Mouse (Mus musculus): ENCODE results near the gene Jkamp. TPM values are rescaled to one million over a fixed set of nuclear protein-coding genes. Genes with fewer than 3 reads are reported as not detected.

Jkamp gene
- polyA plus RNA-seq, 1 experiment from 2014 or later = 53.7 TPM

GRCm38 (mm10) chr12:72081961-72082360 lies 3.4 kb upstream of the Jkamp start:
- Histone ChIP-seq H3K9me3 (ENCODE audit: control insufficient read depth, low read length) (no peaks in the 10 kb centered on the region), H3K4me2 (ENCODE audit: low read depth, severe bottlenecking) (no peak overlapping the region), H3K27me3 (ENCODE audit: control insufficient read depth, insufficient read depth, low read length) (no peaks in the 10 kb centered on the region), H3K9ac (ENCODE audit: low read length) (no peak overlapping the region), H3K4me3 (ENCODE audit: low read depth, low read length) (no peak overlapping the region), H3K36me3 (ENCODE audit: control insufficient read depth, insufficient read depth, low read length) (no peaks in the 10 kb centered on the region), H3K4me1 (ENCODE audit: control insufficient read depth, insufficient read depth, low read length) (peaks cover 7% of the 10 kb centered on the region; the same call in 1 of the 2 replicates), H3K27ac (replicated peaks; ENCODE audit: low read depth, low read length) (no peak overlapping the region)
- DNase-seq (ENCODE audit: low spot score) = no peak
- 80% methylated on average over 3 of the region's 3 CpGs for WGBS
- no peak for ATAC-seq (ENCODE audit: insufficient number of reproducible peaks, low FRiP score, low TSS enrichment, low read depth)

DNA sequence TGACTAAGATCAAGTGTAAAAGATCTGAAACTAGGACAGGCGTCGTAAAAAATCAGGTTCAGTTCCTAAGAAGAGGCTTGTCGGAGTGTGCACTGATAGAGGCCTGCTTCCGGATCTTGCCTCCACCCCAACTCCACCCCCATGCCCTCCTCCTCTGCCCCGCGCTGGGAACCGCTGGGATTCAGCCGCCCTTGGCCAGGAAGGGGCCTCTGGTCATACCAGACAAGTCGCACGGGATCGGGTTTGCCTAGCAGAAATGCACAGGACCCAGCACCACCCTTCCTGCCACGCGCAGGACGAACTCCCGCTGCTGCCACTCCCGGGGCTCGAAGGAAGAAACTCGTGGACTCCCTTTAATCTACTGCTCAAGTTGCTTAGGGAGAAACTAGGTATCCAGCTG lies 3.0 kb upstream of the Jkamp start:
- H3K4me1 ChIP-seq (ENCODE audit: control insufficient read depth, insufficient read depth, low read length) = peaks cover 7% of the 10 kb centered on the region; the same call in 1 of the 2 replicates
- ATAC-seq (ENCODE audit: insufficient number of reproducible peaks, low FRiP score, low TSS enrichment, low read depth) (no peak), DNase-seq (ENCODE audit: low spot score) (peak; percentile 40)
- no peaks in the 10 kb centered on the region for H3K36me3 ChIP-seq (ENCODE audit: control insufficient read depth, insufficient read depth, low read length)
- H3K27ac ChIP-seq (replicated peaks; ENCODE audit: low read depth, low read length) = no peak overlapping the region
- H3K4me3 ChIP-seq (ENCODE audit: low read depth, low read length) = no peak overlapping the region
- H3K4me2 ChIP-seq (ENCODE audit: low read depth, severe bottlenecking) = 0 out of 2 replicates have a peak overlapping the region, but pooled peaks have one; percentile 4
- no peak overlapping the region for H3K9ac ChIP-seq (ENCODE audit: low read length)
- 31% methylated on average over 18 of the region's 18 CpGs for WGBS
- no peaks in the 10 kb centered on the region for H3K27me3 ChIP-seq (ENCODE audit: control insufficient read depth, insufficient read depth, low read length)
- H3K9me3 ChIP-seq (ENCODE audit: control insufficient read depth, low read length) = no peaks in the 10 kb centered on the region

- H3K4me3 ChIP-seq (ENCODE audit: low read depth, low read length) = no peak overlapping the region
- DNase-seq (ENCODE audit: low spot score) (no peak), ATAC-seq (ENCODE audit: insufficient number of reproducible peaks, low FRiP score, low TSS enrichment, low read depth) (no peak)
- H3K9me3 ChIP-seq (ENCODE audit: control insufficient read depth, low read length) = no peaks in the 10 kb centered on the region
- H3K9ac ChIP-seq (ENCODE audit: low read length) = no peak overlapping the region
- H3K4me1 ChIP-seq (ENCODE audit: control insufficient read depth, insufficient read depth, low read length) = peaks cover 7% of the 10 kb centered on the region; the same call in 1 of the 2 replicates
- H3K27me3 ChIP-seq (ENCODE audit: control insufficient read depth, insufficient read depth, low read length) = no peaks in the 10 kb centered on the region
- no peak overlapping the region for H3K4me2 ChIP-seq (ENCODE audit: low read depth, severe bottlenecking)
- no peaks in the 10 kb centered on the region for H3K36me3 ChIP-seq (ENCODE audit: control insufficient read depth, insufficient read depth, low read length)
- H3K27ac ChIP-seq (replicated peaks; ENCODE audit: low read depth, low read length) = no peak overlapping the region
- 90% methylated on average over 9 of the region's 9 CpGs for WGBS
Observed at GRCm38 (mm10) chr12:72083265-72083664, 2.1 kb upstream of the Jkamp start.

DNA sequence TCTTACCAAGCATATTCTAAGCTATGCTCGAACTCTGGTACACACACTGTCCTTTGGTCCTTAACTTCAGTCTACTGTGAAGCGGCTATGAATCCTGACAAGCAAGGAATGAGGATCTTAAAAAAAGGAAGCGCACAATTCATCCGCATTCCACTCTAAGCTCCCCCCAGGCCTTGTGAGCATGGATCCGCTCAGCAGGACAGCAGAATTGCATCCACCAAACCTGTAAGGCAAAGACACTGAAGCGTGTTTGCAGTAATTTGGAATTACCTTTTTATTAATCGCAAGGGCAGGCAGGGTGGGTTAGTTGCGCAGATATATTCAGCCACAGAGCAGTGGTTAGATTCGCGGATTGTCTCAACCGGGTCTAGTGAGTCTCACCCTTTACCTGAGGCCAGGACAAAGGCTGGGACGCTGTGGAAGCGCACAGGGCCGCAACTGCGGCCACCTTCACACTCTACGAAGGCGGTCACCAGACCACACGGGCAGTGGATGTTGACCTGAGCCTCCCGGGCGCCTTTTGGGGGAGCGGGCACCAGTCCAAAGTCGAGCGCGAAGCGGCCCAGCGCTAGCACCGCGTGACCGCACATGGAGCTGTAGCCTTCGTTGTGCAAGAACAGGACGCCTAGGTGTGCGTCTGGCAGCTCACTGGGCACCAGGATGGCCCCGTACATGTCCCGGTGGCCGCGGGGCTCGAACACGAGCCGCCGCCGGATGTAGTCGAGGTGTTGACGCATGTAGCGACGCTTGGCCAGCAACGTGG lies 947 bp upstream of the Jkamp start:
- peak overlapping the region; percentile 45; the same call in 1 of the 2 replicates for H3K27ac ChIP-seq (replicated peaks; ENCODE audit: low read depth, low read length)
- ATAC-seq (ENCODE audit: insufficient number of reproducible peaks, low FRiP score, low TSS enrichment, low read depth) (peak; percentile 4; the same call in 1 of the 2 replicates), DNase-seq (ENCODE audit: low spot score) (no peak)
- WGBS = 6% methylated on average over 46 of the region's 46 CpGs
- H3K27me3 ChIP-seq (ENCODE audit: control insufficient read depth, insufficient read depth, low read length) = no peaks in the 10 kb centered on the region
- peak overlapping the region; percentile 78 for H3K9ac ChIP-seq (ENCODE audit: low read length)
- peaks cover 7% of the 10 kb centered on the region; the same call in 1 of the 2 replicates for H3K4me1 ChIP-seq (ENCODE audit: control insufficient read depth, insufficient read depth, low read length)
- H3K9me3 ChIP-seq (ENCODE audit: control insufficient read depth, low read length) = no peaks in the 10 kb centered on the region
- H3K36me3 ChIP-seq (ENCODE audit: control insufficient read depth, insufficient read depth, low read length) = no peaks in the 10 kb centered on the region
- H3K4me3 ChIP-seq (ENCODE audit: low read depth, low read length) = peak overlapping the region; percentile 73
- H3K4me2 ChIP-seq (ENCODE audit: low read depth, severe bottlenecking) = peak overlapping the region; percentile 92

- Histone ChIP-seq H3K9ac (ENCODE audit: low read length) (peak overlapping the region; percentile 78), H3K36me3 (ENCODE audit: control insufficient read depth, insufficient read depth, low read length) (no peaks in the 10 kb centered on the region), H3K4me1 (ENCODE audit: control insufficient read depth, insufficient read depth, low read length) (peaks cover 7% of the 10 kb centered on the region; the same call in 1 of the 2 replicates), H3K4me2 (ENCODE audit: low read depth, severe bottlenecking) (peak overlapping the region; percentile 92), H3K27me3 (ENCODE audit: control insufficient read depth, insufficient read depth, low read length) (no peaks in the 10 kb centered on the region), H3K27ac (replicated peaks; ENCODE audit: low read depth, low read length) (peak overlapping the region; percentile 45; the same call in 1 of the 2 replicates), H3K4me3 (ENCODE audit: low read depth, low read length) (peak overlapping the region; percentile 73), H3K9me3 (ENCODE audit: control insufficient read depth, low read length) (no peaks in the 10 kb centered on the region)
- 1% methylated on average over 31 of the region's 31 CpGs for WGBS
- DNase-seq (ENCODE audit: low spot score) = no peak
- ATAC-seq (ENCODE audit: insufficient number of reproducible peaks, low FRiP score, low TSS enrichment, low read depth) = peak; percentile 51; the same call in 1 of the 2 replicates
Observed at GRCm38 (mm10) chr12:72085024-72085328, 413 bp upstream of the Jkamp start.

GRCm38 (mm10) chr12:72086166-72086825 lies 907 bp downstream of the Jkamp start:
- DNase-seq (ENCODE audit: low spot score) = no peak
- Histone ChIP-seq H3K4me3 (ENCODE audit: low read depth, low read length) (peak overlapping the region; percentile 73), H3K4me1 (ENCODE audit: control insufficient read depth, insufficient read depth, low read length) (peaks cover 7% of the 10 kb centered on the region; the same call in 1 of the 2 replicates), H3K27ac (replicated peaks; ENCODE audit: low read depth, low read length) (peak overlapping the region; percentile 88), H3K9me3 (ENCODE audit: control insufficient read depth, low read length) (no peaks in the 10 kb centered on the region), H3K36me3 (ENCODE audit: control insufficient read depth, insufficient read depth, low read length) (no peaks in the 10 kb centered on the region), H3K27me3 (ENCODE audit: control insufficient read depth, insufficient read depth, low read length) (no peaks in the 10 kb centered on the region), H3K9ac (ENCODE audit: low read length) (peak overlapping the region; percentile 87), H3K4me2 (ENCODE audit: low read depth, severe bottlenecking) (peak overlapping the region; percentile 41)
- WGBS = 2% methylated on average over 18 of the region's 18 CpGs
- ATAC-seq (ENCODE audit: insufficient number of reproducible peaks, low FRiP score, low TSS enrichment, low read depth) = no peak

- Histone ChIP-seq H3K4me1 (ENCODE audit: control insufficient read depth, insufficient read depth, low read length) (0 out of 2 replicates have a peak, but pooled peaks cover 2% of the 10 kb centered on the region), H3K27ac (replicated peaks; ENCODE audit: low read depth, low read length) (no peak overlapping the region), H3K27me3 (ENCODE audit: control insufficient read depth, insufficient read depth, low read length) (no peaks in the 10 kb centered on the region), H3K4me3 (ENCODE audit: low read depth, low read length) (no peak overlapping the region), H3K36me3 (ENCODE audit: control insufficient read depth, insufficient read depth, low read length) (peaks cover 8% of the 10 kb centered on the region; the same call in 1 of the 2 replicates), H3K9me3 (ENCODE audit: control insufficient read depth, low read length) (no peaks in the 10 kb centered on the region), H3K9ac (ENCODE audit: low read length) (no peak overlapping the region), H3K4me2 (ENCODE audit: low read depth, severe bottlenecking) (no peak overlapping the region)
- DNase-seq (ENCODE audit: low spot score) = no peak
- 94% methylated on average over 4 of the region's 4 CpGs for WGBS
- no peak for ATAC-seq (ENCODE audit: insufficient number of reproducible peaks, low FRiP score, low TSS enrichment, low read depth)
Observed at GRCm38 (mm10) chr12:72089802-72090201, 4.4 kb downstream of the Jkamp start.

GRCm38 (mm10) chr12:72096966-72097365 lies 11.6 kb downstream of the Jkamp start:
- 93% methylated on average over 8 of the region's 8 CpGs for WGBS
- peaks cover 12% of the 10 kb centered on the region; the same call in 1 of the 2 replicates for H3K36me3 ChIP-seq (ENCODE audit: control insufficient read depth, insufficient read depth, low read length)
- H3K9me3 ChIP-seq (ENCODE audit: control insufficient read depth, low read length) = no peaks in the 10 kb centered on the region
- ATAC-seq (ENCODE audit: insufficient number of reproducible peaks, low FRiP score, low TSS enrichment, low read depth) (no peak), DNase-seq (ENCODE audit: low spot score) (no peak)
- H3K9ac ChIP-seq (ENCODE audit: low read length) = no peak overlapping the region
- H3K4me2 ChIP-seq (ENCODE audit: low read depth, severe bottlenecking) = no peak overlapping the region
- no peak overlapping the region for H3K27ac ChIP-seq (replicated peaks; ENCODE audit: low read depth, low read length)
- no peak overlapping the region for H3K4me3 ChIP-seq (ENCODE audit: low read depth, low read length)
- H3K4me1 ChIP-seq (ENCODE audit: control insufficient read depth, insufficient read depth, low read length) = no peaks in the 10 kb centered on the region
- no peaks in the 10 kb centered on the region for H3K27me3 ChIP-seq (ENCODE audit: control insufficient read depth, insufficient read depth, low read length)

All from limb, embryonic 11.5 days (tissue).